Mouse (Mus musculus): ENCODE data around the gene Ptgfrn.

DNA sequence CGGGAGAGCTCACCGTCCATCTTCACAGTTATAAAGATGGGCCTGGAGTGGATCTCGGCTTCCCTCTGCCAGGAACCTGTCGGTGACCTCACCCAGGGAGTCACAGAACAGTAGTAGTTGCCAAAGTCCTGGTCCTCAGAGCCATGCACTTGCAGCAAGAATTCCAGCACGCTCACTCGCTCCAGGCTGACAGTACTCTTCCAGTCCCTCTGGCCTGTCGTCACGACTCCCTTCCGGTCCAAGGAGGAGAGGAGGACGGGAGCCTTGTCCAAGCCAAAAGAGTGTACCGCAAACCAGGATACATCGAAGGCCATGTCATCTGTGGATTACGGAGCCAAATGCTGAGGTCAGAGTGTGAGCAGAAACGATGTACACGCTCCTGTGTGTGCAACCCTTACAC is 64.6 kb downstream of the Ptgfrn start:
- TF ChIP-seq NANOG (IDR thresholded peaks at IDR 0.05; ENCODE audit: borderline replicate concordance, low read length) (no peak), CTCF (conservative IDR thresholded peaks at IDR 0.05; ENCODE audit: low read length) (no peak), POU5F1 (IDR thresholded peaks at IDR 0.05; ENCODE audit: borderline replicate concordance, low read length) (no peak)

Data from E14TG2a.4 (cell line).